Comparison of ENCODE assay signal across 13 mouse cellular contexts in genomic region chr15:27647686-27648085, GRCm38 (mm10). TPM values are rescaled to one million over a fixed set of nuclear protein-coding genes. Genes with fewer than 3 reads are reported as not detected.
DNase-seq lines count a peak whose midpoint lies in the region; ATAC-seq and TF ChIP-seq lines count a peak whose summit lies in the region.
"Had no signal": no experiment of that assay in that cellular context is flagged by ENCODE, and none has a peak within 500 bp of the region (broad histone marks: within the 10 kb centered on the region; RNA-seq: fewer than 3 reads in every experiment).

No protein-coding gene starts in this region.

- no peaks in the 10 kb centered on the region for H3K9me3 ChIP-seq in hindbrain, embryonic 14.5 days (ENCODE audit: control insufficient read depth, low read length)
- no peaks in the 10 kb centered on the region for H3K9me3 ChIP-seq in hindbrain, embryonic 12.5 days (replicated peaks)
- H3K9me3 ChIP-seq in E14TG2a.4 (ENCODE audit: low read length): no peaks in the 10 kb centered on the region
- no peaks in the 10 kb centered on the region for H3K9me3 ChIP-seq in hindbrain, postnatal 0 days (ENCODE audit: low read length)

- 47% methylated on average over 3 of the region's 3 CpGs for WGBS in hindbrain, embryonic 14.5 days
- 48% methylated on average over 3 of the region's 3 CpGs for WGBS in hindbrain, embryonic 12.5 days
- 47% methylated on average over 3 of the region's 3 CpGs for WGBS in hindbrain, postnatal 0 days

- ATAC-seq in hindbrain, embryonic 14.5 days (ENCODE audit: low FRiP score): no peak
- ATAC-seq in hindbrain, embryonic 12.5 days (ENCODE audit: low FRiP score): no peak
- no peak for ATAC-seq in hindbrain, postnatal 0 days

- peak; percentile 71 for TF ChIP-seq CTCF in E14TG2a.4 (conservative IDR thresholded peaks at IDR 0.05; ENCODE audit: low read length)
- peak; percentile 69 for TF ChIP-seq CTCF in hindbrain, postnatal 0 days (IDR thresholded peaks at IDR 0.05; ENCODE audit: low read depth)

- H3K4me1 ChIP-seq in hindbrain, embryonic 14.5 days (replicated peaks; ENCODE audit: control insufficient read depth, insufficient read depth, low read length): no peaks in the 10 kb centered on the region
- no peaks in the 10 kb centered on the region for H3K4me1 ChIP-seq in hindbrain, embryonic 12.5 days
- H3K4me1 ChIP-seq in E14TG2a.4 (replicated peaks; ENCODE audit: low read depth, low read length): peaks cover 12% of the 10 kb centered on the region; the same call in 1 of the 2 replicates
- no peaks in the 10 kb centered on the region for H3K4me1 ChIP-seq in hindbrain, postnatal 0 days (ENCODE audit: insufficient read depth, low read length)

- no peak overlapping the region for H3K27ac ChIP-seq in hindbrain, embryonic 14.5 days
- no peak overlapping the region for H3K27ac ChIP-seq in hindbrain, embryonic 12.5 days
- H3K27ac ChIP-seq in hindbrain, postnatal 0 days: no peak overlapping the region
- H3K27ac ChIP-seq: macrophage had no signal

- no peak overlapping the region for H3K4me2 ChIP-seq in hindbrain, embryonic 14.5 days (replicated peaks)
- H3K4me2 ChIP-seq in hindbrain, embryonic 12.5 days (replicated peaks): no peak overlapping the region
- no peak overlapping the region for H3K4me2 ChIP-seq in hindbrain, postnatal 0 days (ENCODE audit: low read depth, low read length)

- H3K9ac ChIP-seq in hindbrain, embryonic 14.5 days: no peak overlapping the region
- H3K9ac ChIP-seq in hindbrain, embryonic 12.5 days: no peak overlapping the region
- no peak overlapping the region for H3K9ac ChIP-seq in hindbrain, postnatal 0 days (replicated peaks; ENCODE audit: low read length)

- H3K27me3 ChIP-seq in hindbrain, embryonic 14.5 days (ENCODE audit: control insufficient read depth, insufficient read depth, low read length): no peaks in the 10 kb centered on the region
- H3K27me3 ChIP-seq in hindbrain, embryonic 12.5 days: no peaks in the 10 kb centered on the region
- peaks cover 4% of the 10 kb centered on the region; the same call in 1 of the 2 replicates for H3K27me3 ChIP-seq in E14TG2a.4 (ENCODE audit: insufficient read depth, low read length)
- no peaks in the 10 kb centered on the region for H3K27me3 ChIP-seq in hindbrain, postnatal 0 days (ENCODE audit: insufficient read depth, low read length)

- DNase-seq in hindbrain, embryonic 14.5 days (ENCODE audit: low spot score): peak; percentile 81
- peak; percentile 38 for DNase-seq in 416B (ENCODE audit: low read depth)
- DNase-seq in hindbrain, postnatal 0 days (ENCODE audit: low spot score): peak; percentile 78
- no peak for DNase-seq in left cerebral cortex, adult 18-20 months (ENCODE audit: low spot score in 2 of 2)
- DNase-seq in spleen, postnatal 36 days (ENCODE audit: low spot score in 2 of 2): no peak
- DNase-seq in left cerebral cortex, adult 8-10 months (ENCODE audit: low spot score in 2 of 2): no peak
- DNase-seq: cerebellum, adult 11 months; heart, postnatal 36 days; layer of hippocampus, adult 9-11 months; thymus, adult 18-20 months had no signal

- no peaks in the 10 kb centered on the region for H3K36me3 ChIP-seq in hindbrain, embryonic 14.5 days (replicated peaks; ENCODE audit: control insufficient read depth, insufficient read depth)
- H3K36me3 ChIP-seq in hindbrain, embryonic 12.5 days: no peaks in the 10 kb centered on the region
- H3K36me3 ChIP-seq in E14TG2a.4 (ENCODE audit: insufficient read depth, low read length): no peaks in the 10 kb centered on the region
- no peaks in the 10 kb centered on the region for H3K36me3 ChIP-seq in hindbrain, postnatal 0 days (ENCODE audit: insufficient read depth, low read length)

- no peak overlapping the region for H3K4me3 ChIP-seq in hindbrain, embryonic 14.5 days (replicated peaks; ENCODE audit: low read length)
- H3K4me3 ChIP-seq in hindbrain, embryonic 12.5 days: no peak overlapping the region
- no peak overlapping the region for H3K4me3 ChIP-seq in E14TG2a.4 (replicated peaks; ENCODE audit: low read length)
- no peak overlapping the region for H3K4me3 ChIP-seq in hindbrain, postnatal 0 days (ENCODE audit: low read length)

RNA-seq across cellular contexts. Expression of gene Otulin, which starts 17.2 kb away (rescaled TPM):
- 30.0 and 31.4 TPM in 2 replicates for polyA plus RNA-seq in hindbrain, embryonic 14.5 days (2014; fragmentation: Nextera tagmentation; extraction: Ambion mirVana)
- polyA plus RNA-seq in hindbrain, embryonic 12.5 days (2016; fragmentation: Nextera tagmentation; extraction: Ambion mirVana): 29.7 TPM in 2 replicates
- 15.9 and 16.5 TPM in 2 replicates for total RNA-seq in hindbrain, postnatal 0 days (2014; rRNA removed)
- polyA plus RNA-seq in hindbrain, postnatal 0 days (2015; fragmentation: Nextera tagmentation; extraction: Ambion mirVana): 25.4 and 26.3 TPM in 2 replicates
- total RNA-seq in left cerebral cortex, adult 18-20 months (2021): 10 to 100 TPM; 19.7 to 21.5 TPM
- 10 to 100 TPM; 21.1 to 24.9 (median 21.9) TPM for total RNA-seq in left cerebral cortex, adult 8-10 months (2022)

RNA-seq across cellular contexts. Expression of gene Otulinl, which starts 33.7 kb away (rescaled TPM):
- 15.2 and 16.2 TPM in 2 replicates for polyA plus RNA-seq in hindbrain, embryonic 14.5 days (2014; fragmentation: Nextera tagmentation; extraction: Ambion mirVana)
- polyA plus RNA-seq in hindbrain, embryonic 12.5 days (2016; fragmentation: Nextera tagmentation; extraction: Ambion mirVana): 10.0 and 13.7 TPM in 2 replicates
- 5.5 and 11.0 TPM in 2 replicates for total RNA-seq in hindbrain, postnatal 0 days (2014; rRNA removed)
- 13.1 and 18.4 TPM in 2 replicates for polyA plus RNA-seq in hindbrain, postnatal 0 days (2015; fragmentation: Nextera tagmentation; extraction: Ambion mirVana)
- 10 to 100 TPM; 25.1 to 27.8 TPM for total RNA-seq in left cerebral cortex, adult 18-20 months (2021)
- total RNA-seq in left cerebral cortex, adult 8-10 months (2022): 10 to 100 TPM; 21.0 to 35.3 (median 28.7) TPM

Comparison
In these comparisons a context has a peak if more than half of its experiments do, and no peak if none do; other contexts are left out.
1. DNase-seq: peak in hindbrain, embryonic 14.5 days (single experiment), 416B (single experiment) and hindbrain, postnatal 0 days (single experiment); none in left cerebral cortex, adult 18-20 months (0 of 2), spleen, postnatal 36 days (0 of 2) and left cerebral cortex, adult 8-10 months (0 of 2).